Mouse (Mus musculus): Measurements from ENCODE around the gene Cphx1.
A peak's percentile ranks its signal among the peaks of the same experiment; 100 is the strongest.
"Not testable (repeated sequence)": the region's sequence is repeated elsewhere in the genome, so short reads cannot be mapped to it uniquely, and the experiment has no call there.

Gene Cphx1

GRCm38 (mm10) chr14:25938004-25938403 is at the start of gene Cphx1:
Gene Cphx1, plus strand, starts transcription at chr14:25938304.
- not testable (repeated sequence) for DNase-seq

DNA sequence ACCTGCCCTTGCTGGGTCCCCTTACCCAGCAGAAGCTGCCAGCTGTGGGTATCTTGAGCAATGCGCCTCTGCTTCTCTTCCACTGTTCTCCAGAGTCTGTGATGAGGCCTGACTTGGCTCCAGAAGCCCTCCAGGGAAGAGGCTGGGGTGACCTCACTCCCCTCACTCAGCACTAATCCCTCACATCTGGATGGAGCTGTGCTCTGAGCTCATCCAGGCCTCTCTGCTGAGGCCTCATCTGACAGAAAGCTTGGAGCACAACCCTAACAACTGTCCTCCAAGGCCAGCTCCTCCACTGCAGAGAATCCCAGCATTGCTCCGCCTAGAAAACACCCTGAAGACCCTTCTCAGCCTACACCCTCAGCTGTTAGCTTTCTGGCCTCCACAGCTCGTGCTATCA is 43.5 kb upstream of the Cphx1 start:
- DNase-seq: not testable (repeated sequence)

DNA sequence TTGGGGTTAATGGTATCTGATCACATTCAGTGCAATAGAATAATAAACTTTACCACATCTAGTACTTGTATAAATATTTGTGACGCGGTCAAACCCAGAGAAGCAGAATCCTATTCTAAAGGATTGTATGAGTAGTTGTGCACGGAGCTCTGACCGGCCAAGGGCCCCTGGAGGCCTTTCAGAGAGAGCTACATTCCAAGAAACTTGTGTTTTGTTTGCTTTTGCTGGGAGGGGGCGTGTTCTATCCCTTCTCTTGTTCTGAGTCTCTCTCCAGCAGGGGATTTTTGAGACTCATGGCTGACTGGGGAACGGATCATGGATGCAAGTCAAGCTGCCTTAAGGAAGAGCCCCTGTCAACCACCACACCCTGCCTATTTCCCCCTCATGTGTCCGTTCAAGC is 42.4 kb upstream of the Cphx1 start:
- DNase-seq: not testable (repeated sequence)

DNA sequence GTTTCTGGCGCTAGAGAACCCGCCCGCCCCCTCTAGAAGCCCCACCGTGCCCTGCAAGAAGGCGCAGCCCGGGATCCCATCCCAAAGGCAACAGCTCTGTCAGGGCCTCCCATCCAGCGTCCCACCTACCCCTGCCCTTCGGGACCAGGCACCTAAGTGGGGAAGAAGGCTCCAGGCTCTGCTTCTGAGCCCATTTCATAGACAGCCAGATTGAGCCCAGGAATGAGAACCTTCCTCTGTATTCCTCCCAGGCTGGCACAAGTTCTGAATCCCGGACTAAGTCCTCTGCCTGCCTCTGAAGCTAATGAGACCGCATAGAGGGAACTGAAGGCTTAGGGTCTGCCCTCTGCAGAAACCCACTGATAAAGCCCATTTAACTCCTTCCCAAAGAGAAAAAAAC is 35.1 kb upstream of the Cphx1 start, which contains the start of gene Plac9a:
Plac9a (minus strand) TSS at position 101 of the 400 bp plus-strand sequence.
- not testable (repeated sequence) for DNase-seq

- DNase-seq: not testable (repeated sequence)
Measured at GRCm38 (mm10) chr14:25905243-25905642, 32.9 kb upstream of the Cphx1 start.

DNA sequence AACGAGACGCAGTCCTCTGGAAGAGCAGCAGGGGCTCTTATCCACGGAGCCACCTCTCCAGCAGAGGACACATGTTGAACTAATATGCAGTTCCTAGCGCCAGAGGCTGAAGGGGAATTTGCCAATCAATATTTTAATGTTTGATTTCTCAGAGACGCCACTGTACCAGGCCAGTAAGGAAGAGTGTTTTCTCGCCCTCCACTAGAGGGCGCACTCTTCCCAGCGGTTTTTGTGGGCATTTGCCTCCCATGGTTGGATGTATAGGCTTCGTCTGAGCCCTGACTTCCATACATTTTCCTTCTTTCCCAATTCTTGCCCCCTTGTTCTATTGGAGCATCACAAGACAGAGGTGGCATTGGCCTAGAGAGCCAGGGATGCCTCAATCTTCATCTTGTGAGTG is 30.8 kb upstream of the Cphx1 start:
- DNase-seq: not testable (repeated sequence)

DNA sequence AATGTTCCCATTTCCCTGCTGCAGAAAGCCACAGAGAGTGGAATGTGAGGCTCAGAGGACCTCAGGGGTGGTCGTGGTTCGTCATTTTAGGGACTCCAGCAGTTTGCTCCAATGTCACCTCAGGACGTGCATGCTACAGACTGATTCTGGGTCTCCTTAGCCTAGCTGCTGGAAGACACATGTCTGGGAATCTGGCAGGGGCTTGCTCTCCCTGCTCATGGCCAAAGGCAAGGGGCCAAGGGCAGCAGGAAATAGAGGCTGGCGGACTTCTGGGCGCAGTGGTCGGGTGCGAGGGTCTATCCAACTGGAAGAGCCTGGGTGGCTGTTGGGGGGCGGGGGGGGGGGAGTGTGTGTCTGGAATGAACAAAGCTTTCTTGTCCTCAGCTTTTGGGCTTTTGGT is 29.1 kb upstream of the Cphx1 start:
- DNase-seq: not testable (repeated sequence)

DNA sequence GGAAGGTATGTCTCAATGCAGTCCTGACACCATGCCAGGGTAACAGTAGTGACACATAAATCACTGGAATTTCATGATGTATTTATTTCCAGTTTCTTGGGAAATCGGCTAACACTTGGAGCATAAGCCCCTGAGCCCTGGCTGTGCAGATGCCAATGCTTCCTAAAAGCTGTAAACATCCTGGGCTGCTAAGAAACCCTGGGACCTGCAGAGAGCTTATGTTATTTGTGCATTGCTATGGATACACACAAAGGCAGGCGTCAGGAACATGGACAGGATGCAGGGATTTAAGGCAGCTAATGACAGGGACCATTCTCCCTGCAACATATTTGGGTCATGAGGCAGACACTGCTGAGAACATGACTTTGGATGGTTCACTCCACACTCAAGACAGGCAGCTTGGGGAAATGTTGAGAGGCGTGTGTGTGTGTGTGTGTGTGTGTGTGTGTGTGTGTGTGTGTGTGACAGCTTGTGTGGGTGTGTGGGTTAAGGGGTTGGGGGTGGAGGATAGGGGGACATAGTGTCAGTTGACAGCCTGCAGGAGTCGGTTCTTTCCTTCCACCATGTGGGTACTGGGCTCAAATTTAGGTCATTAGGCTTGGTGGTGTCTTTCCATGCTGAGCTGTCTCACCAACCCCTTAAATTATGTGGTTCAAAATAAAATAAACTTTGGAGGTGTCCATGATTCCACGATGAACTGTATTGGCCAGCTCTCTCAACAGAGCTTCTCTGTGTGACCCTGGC is 19.5 kb upstream of the Cphx1 start:
- DNase-seq: not testable (repeated sequence)

DNA sequence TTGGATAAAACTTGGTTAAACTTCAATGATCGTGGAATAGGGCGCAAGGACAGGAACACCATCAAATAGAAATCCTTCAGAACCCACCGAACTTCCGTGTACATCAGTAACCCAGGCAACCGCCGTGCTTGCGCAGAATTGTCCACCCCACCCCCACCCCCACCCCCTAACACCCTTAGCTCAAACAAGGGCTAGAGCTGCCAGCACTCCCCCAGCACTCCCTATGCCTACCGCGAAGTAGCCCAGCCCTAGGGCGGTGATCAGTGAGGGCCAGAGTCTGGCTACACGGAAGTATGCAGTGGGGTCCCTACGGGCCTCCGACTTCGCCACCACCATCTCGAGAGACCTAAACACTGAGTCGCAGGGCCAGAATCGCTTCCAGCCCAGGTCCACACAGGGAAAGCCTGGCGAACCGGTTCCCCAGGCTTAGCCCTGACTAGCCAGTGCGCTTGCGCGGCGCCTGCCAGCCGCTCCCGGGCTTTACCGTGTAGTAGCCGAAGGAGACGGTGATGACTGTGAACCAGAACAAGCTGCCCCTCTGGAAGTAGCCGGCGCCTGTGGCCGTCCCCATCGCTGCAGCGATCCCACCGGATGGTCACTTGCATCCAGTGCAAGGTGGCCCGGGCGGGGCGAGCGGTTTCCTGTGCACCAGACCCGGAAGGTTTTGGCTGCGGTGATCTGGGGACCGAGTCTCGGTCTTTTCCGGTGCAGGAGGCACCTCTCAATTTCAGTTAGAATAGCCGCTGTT is 11.1 kb upstream of the Cphx1 start:
- not testable (repeated sequence) for DNase-seq

DNA sequence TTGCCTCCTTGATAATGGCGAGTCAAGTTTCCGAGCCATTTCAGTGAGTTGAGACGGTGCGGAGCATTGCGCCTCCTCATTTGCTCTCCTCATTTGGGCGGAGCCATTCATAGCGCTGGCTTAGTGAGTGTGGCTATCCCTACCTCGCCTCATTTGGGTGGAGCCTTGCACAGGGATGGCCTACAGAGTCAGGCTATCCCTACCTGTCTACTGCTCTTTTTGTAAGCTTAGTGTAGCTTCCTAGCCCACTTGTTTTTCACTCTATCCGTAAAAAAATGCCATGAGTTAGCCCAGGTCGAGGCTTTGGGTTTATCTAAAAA is 10.6 kb upstream of the Cphx1 start, which contains the start of gene Tmem254a:
Tmem254a (minus strand) TSS at position 111 of the 320 bp plus-strand sequence.
- DNase-seq: not testable (repeated sequence)

DNA sequence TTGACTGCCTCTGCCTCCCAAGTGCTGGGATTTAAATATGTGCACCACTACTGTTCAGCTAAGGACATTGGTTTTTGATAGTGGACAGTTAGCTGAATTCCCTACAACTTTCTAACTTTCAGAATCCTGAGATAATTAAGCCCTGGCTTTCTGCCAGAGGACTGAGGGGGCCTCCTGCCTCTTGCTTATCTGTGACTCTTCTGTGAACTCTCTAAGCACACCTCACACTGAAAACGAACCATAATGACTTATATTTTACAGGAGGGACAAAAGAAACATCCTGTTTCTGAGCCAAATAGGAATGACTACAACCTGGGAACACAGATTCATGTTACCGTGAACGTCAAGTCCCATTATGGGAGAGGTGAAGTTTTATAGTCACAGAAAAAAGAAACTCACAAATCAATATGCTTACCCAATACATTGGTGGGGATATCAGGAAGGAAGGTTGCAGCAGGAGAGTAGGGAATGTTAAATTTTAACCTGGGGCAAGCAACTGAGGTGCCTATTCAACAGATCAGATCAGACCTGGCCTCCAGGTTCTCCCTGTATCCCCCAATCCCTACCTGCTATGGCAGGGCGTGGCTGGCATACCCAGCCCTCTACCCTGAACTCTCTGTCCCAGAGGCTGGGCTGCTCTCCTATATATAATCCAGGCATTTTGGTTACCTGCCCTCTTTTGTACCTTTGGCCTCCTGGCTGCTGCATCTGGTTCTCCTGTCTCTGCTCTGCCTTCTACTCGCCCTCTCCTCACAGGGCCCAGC is 1.1 kb upstream of the Cphx1 start:
- DNase-seq: not testable (repeated sequence)

- not testable (repeated sequence) for DNase-seq
Measured at GRCm38 (mm10) chr14:25957861-25958260, 19.8 kb downstream of the Cphx1 start.

GRCm38 (mm10) chr14:25978371-25979241 is 40.5 kb downstream of the Cphx1 start, which contains the start of gene Duxbl1:
Gene Duxbl1, plus strand, starts transcription at chr14:25978577.
- DNase-seq: not testable (repeated sequence)

GRCm38 (mm10) chr14:25979242-25979941 is 41.3 kb downstream of the Cphx1 start:
- DNase-seq: not testable (repeated sequence)

DNA sequence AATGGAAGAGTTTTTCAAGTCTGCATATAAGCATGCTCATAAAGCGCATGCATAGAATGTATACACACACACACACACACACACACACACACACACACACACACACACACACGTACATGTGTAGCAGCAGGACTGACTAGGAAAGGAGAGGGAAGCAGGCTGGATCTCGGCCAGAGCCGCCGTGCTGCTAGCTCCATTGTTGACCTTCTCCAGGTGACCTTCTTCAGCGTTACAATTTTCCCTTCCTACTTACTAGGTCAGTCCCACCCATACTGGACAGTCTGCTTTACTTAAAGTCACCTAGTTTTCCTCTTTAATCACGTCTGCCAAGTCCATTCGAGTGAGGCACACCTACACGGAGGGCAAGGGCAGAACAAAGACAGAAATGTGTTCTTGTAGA is 43.8 kb downstream of the Cphx1 start:
- peak; percentile 23 for DNase-seq
